Mouse (Mus musculus) megakaryocyte, embryonic 14.5 days (primary cell): ENCODE results near the gene Selp.

Experiments
- FLI1 ChIP-seq: IDR thresholded peaks from 2 replicates; pipeline ENCODE4 v1.6.1; 2012; ENCODE audit warnings: low read length, inconsistent platforms, mixed read lengths
- GATA1 ChIP-seq: IDR thresholded peaks from 3 replicates; pipeline ENCODE4 v1.6.1; 2012; ENCODE audit warnings: mixed read lengths, low read length, inconsistent platforms, borderline replicate concordance

GRCm38 (mm10) chr1:164135960-164136359, 20.9 kb downstream of the Selp start:
- TF ChIP-seq GATA1 (no peak), FLI1 (no peak)
